Mouse (Mus musculus) neutrophil, adult 5-6 weeks (primary cell): ENCODE results near the gene Saa1. TPM values are rescaled to one million over a fixed set of nuclear protein-coding genes. Genes with fewer than 3 reads are reported as not detected.
"Not testable (repeated sequence)": the region's sequence is repeated elsewhere in the genome, so short reads cannot be mapped to it uniquely, and the experiment has no call there.

Source experiments
- ATAC-seq: fragments of 151-379, 151-347 bp; 2 replicates; pipeline ENCODE4 v1.8.0; 2017; ENCODE audit warnings: mild to moderate bottlenecking, moderate TSS enrichment; ENCODE audit not compliant: insufficient number of reproducible peaks, poor library complexity, low FRiP score, severe bottlenecking; ENCODE audit errors: extremely low read depth
- total RNA-seq: library from RNA; stranded (forward); fragments of 200-1000 nt; gene quantifications from 2 replicates; pipeline ENCODE4 v1.2.3, GENCODE M21; 2017

The Saa1 gene
- total RNA-seq: not detected in 2 replicates

DNA sequence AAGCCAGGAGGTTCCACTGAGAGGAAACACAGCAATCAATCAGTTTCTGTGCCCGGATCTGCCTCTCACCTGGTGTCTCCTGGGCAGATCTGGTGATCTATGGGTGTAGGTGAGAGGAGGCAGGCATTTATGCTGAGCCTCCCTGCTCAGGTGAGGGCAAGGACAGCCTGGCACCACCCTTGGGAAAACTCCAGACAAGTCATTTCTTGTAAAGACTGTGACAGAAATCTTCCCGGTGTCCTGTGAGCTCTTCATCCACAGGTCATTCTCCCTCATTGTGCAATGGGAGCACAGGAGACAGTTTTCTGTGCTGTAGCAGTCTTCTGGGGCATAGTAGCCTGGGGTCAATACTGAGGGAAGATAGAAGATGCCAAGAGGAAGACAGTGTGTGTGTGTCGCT is at the start of gene Saa1:
Gene Saa1, minus strand, starts transcription at position 101 of the 400 bp plus-strand sequence.
- not testable (repeated sequence) for ATAC-seq

DNA sequence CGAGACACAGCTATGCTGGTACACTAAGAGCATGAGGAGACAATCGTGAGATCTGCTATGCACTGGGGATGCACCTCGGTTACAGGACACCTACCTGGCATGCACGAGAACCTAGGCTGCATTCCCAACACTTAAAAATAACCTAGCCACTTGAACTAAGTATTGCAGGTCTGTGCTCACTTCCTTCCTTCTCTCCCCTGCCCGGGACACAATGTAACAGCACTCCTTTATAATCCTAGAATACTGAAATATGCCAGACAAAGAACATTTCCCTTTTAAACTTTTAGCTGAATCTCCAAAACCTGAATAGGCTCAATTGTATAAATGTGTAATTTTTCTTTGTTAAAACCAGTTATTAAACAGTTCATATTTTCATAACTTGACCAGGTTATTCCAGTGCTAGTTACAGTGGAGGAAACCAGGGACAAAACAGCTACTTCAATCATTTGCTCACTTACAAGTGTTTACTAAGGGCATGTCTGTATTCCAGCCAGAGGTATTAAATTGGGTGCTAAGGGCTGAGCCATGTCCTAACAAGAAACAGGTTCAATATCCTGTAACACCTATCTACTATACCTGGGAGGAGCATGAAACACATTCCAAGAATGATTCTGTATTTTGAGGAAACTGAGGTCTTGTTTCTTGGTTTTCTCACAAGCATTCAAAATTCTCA is 46.5 kb upstream of the Saa1 start:
- ATAC-seq: no peak

DNA sequence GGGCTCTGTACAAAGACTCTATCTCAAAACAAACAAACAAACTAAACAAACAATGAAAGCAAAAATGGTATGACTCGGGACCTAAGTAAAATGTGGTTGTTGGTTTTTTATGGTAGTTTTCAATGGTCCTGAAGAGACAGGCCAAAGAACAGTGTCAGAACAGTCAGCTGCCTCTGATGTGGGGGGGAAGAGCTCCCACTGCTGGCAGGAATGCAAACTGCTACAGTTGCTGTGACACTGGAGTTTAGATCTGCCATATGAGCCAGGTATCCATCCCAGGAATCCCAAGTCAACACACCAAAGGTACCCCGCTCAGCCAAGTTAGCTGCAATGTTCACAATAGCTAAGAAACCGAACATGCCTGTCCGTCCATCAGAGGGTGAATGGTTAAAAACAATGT is 27.9 kb upstream of the Saa1 start:
- ATAC-seq: peak; percentile 51; the same call in 1 of the 2 replicates

DNA sequence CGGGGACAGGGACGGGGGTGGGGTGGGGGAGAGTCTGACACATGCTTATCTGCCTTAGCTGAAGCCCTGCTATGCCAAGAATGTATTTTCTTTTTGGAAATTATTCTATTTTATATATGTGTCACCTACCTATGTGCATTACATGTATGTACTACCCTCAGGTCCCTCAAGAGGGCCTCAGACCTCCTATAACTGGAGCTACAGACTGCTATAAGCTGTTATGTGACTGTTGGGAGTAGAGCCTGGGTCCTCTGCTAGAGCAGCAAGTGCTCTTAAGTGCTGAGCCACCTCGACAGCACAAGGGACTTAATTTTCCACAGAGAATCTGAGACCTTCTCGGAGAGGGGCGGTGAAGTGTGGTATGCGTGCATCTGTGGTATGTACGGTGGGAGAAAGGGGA is 25.7 kb upstream of the Saa1 start:
- ATAC-seq: no peak

DNA sequence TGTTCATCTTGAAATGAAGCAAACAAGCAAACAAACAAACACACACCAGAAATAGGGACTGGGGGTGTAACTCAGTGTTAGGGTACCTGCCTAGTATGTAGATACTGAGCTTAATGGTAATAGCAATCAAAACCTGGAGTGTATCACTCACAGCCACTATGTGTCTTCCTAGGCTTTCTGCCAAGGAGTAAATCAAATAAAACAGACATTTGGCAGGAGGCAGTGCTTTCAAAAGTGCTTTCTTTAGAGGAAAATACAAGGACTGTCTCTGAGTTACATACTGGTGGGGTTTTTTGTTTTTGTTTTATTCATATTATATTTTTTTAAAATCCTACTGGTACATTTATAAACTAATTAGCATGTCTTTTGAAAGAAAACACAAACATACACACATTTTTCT is 24.6 kb upstream of the Saa1 start:
- no peak for ATAC-seq

DNA sequence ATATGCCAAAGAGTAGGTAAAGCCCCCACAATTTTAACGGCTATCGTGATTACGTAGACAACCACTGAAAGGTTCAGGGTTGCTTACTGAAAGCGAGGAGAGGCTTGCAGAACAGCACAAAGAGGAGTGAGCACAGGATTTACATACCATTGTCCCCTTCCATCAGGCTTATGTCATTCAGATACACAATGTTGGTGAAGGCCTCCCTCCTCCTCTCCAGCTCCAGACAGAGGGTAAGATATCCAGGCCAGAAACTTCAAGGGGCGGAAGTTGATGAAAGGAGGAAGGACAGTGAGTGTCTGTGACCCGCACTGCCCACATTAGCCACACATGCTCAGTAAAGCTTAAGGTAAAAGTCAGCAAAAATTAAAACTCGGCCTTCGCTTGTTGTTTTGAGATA is 21.9 kb upstream of the Saa1 start:
- ATAC-seq: no peak

DNA sequence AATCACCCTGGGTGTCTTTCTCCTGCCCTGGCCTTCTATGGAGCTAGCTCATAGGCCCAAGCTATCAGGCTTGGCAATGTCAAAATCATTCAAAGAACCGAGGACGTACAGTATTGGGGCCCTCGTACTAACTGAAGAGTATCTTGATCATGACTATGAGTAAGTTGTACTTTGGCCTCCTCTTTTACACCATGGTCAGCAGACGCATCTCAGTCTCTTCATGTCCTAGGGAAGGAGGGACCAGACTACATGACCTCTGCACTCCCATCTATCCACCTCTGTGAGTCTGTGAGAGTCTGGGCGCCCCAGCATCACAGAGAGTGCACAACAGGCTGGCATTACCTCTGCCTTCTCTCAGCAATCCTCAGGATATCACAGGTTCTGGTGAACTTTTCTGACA is 19.8 kb upstream of the Saa1 start:
- no peak for ATAC-seq

DNA sequence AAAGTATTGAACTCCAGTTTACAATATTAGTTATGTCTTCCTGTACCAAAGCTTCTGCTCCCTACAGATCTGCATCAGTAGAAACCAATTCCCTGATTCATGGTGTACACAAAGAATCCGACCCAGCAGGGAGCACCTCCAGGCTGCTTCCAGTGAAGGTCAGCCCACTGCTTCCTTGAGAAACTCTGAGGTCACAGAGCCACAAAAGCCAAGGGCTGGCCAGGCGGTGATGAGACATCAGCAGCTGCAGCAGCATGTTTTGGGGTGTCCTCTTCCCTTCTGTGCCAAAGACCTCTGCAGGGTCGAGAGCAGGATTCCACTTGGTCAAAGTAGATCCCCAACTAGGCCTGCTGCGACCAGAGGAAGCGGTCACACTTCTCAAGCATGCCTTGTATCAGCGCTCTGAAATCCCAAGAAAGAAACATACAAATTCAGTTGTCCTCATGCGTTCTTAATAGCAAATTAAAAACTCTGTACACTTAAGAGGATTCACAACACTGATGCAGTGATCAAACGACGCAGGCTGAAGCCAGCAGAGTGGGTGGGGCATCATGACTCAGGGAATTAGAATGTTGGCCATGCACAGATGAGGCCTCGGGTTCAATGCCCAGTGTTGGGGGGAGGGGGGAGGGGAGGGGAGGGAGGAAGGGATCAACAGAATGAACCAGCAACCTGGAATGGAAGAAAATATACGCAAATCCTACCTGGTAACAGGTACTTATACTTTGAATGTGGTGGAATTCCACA is 18.4 kb upstream of the Saa1 start:
- ATAC-seq: no peak

DNA sequence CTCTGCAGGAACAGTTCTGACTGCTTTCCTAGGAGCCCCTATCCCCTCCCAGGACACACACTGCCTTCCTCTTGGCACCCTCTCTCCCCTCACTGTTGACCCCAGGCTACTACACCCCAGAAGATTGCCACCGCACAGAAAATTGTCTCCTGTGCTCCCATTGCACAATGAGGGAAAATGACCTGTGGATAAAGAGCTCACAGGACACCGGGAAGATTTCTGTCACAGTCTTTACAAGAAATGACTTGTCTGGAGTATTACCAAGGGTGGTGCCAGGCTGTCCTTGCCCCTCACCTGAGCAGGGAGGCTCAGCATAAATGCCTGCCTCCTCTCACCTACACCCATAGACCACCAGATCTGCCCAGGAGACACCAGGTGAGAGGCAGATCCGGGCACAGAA is 8.7 kb upstream of the Saa1 start, which contains the start of gene Saa2:
Gene Saa2, plus strand, starts transcription at position 301 of the 400 bp plus-strand sequence.
- no peak for ATAC-seq

DNA sequence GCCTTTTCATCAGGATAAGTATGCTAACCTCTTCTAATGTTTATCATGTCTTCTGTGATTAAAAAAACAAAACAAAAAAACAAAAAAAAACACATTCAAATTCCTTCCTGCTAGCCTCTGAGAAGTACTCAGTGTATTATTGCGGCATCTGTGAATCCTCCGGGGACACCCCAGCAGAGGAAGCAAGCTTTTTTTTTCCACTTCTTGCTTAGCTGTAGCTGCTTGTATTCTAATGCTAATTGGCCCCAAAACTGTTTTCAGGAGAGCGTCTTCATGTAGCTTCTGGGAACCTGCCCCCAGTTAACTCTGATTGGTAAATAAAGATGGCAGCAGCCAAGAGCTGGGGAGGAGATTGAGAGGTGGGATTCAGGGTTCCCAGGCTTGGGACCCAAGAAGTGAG is 5.7 kb upstream of the Saa1 start:
- no peak for ATAC-seq

DNA sequence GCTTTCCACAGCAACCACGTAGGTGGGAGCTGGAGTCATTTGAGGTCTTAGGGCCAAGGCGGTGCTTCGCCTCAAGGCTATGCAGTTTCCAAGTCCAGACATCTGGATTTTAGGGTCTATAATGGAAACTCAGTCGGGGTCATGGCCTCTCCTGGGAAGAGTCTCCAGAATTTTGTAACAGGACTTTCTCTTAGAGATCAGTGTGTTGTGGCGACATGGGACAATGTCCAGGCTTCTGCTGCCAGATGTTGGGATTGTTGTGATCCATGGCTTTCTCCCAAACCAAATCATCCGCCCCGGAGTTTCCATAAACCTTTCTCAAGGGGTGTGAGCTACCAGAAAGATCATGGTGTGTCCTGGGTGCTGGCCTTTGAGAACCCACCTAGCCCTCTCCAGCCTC is 3.6 kb upstream of the Saa1 start:
- ATAC-seq: no peak

DNA sequence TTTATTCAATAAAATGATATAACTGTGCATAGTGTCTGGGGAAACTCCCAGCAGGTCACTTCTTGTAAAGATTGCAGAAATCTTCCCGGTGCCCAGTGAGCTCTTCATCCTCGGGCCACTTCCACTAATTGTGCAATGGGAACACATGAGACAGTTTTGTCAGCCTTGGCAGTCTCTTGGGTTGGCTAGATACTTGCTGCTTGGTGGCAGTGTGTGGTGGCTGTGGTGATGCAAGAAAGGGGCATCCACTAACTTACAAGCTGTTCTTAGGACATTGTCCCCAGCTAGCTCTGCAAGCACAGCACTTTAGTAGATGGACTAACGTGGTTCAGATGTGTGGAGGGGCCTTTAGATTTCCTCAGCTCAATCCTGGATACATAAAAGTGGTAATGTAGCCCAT is 3.0 kb upstream of the Saa1 start:
- ATAC-seq: no peak

DNA sequence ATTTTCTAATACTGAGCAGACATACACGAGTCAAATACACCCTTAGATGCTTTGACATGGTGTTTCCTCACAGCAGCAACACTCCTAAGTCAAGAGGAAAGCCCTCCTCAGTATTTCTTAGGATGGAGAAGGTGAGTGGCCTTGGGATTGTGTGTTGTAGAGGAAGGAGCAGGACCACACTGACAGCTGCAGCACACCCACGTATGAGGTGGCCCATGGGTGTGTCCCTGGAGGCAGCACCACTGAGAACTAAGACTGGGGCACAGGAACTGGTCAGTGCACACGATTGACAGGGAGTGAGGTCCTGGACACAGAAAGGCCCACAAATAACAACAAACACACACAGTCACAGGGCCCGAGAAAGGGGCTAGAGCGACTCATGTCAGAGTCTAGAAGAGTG is 2.7 kb downstream of the Saa1 start:
- not testable (repeated sequence) for ATAC-seq

DNA sequence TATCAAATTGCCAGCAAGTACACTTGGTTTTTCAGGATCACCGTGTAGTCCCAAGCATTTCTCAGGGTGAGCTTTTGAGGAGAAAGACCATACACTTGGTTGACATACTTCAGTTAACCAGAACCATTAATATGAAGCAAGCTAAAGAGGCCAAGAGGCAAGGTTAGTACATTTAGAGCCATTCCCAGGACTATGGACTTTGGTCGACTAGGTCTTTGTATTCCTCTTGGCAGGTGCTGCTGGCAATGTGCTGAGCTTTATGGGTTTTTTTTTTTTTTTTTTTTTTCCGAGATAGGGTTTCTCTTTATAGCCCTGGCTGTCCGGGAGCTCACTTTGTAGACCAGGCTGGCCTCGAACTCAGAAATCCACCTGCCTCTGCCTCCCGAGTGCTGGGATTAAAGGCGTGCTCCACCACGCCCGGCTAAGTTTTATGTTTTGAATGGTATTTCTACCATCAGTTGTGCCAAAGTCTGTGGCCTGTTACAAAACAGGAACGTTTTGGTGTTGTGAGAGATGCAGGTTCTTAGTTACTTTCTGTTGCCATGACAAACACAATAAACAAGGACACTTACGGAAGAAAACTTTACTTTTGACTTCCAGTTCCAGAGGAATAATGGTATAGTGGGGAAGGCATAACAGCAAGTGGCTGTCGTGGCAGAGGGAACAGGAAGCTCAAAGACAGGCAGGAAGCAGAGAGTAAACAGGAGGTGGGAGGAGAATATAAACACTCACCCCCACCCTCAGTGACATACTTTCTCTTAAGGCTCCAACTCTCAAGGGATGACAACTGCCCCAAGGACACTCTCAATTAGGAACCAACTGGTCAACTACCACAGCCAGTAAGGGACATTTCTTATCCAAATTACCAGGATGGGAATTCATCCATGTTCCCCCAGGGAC is 4.0 kb downstream of the Saa1 start:
- no peak for ATAC-seq

DNA sequence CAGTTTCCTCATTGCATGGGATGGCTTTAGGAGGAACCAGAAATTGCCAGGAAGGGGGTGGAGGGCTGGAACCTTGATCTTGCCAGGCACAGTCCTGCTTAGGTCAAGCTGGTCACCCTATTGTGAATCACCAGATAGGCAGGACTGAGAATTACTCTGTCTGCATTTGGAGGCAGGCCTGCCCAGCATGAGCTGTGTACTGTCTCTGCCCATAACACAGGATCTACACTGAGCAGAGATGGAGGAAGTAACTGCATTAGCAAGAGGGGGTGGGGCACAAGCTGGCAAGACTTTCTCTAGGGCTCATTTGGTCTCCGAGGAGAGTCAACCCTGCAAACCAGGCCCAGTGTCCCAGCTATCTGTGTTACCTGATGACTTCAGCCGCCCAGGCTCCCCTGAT is 7.8 kb downstream of the Saa1 start:
- ATAC-seq: no peak

DNA sequence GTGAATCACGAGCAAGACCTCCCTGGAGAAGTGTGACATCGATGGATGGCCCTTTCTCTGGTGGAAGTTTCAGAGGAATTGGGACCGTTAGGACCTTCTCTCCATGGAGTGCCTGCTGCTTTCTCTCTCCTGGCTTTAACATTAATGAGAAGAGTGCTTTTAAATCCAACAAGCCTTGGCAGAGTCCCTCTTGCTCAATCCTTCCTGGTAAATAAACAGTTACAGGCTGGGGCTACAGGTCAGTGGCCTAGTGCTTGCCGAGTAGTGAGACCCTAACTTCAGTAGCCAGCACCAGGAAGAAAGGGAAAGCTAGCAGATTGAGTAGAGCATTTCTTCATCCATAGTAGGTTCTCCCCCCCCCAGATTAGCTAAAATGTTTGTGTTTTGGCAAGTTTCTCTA is 10.3 kb downstream of the Saa1 start, which contains the start of gene Saa4:
Gene Saa4, minus strand, starts transcription at position 146 of the 400 bp plus-strand sequence.
- ATAC-seq: no peak

DNA sequence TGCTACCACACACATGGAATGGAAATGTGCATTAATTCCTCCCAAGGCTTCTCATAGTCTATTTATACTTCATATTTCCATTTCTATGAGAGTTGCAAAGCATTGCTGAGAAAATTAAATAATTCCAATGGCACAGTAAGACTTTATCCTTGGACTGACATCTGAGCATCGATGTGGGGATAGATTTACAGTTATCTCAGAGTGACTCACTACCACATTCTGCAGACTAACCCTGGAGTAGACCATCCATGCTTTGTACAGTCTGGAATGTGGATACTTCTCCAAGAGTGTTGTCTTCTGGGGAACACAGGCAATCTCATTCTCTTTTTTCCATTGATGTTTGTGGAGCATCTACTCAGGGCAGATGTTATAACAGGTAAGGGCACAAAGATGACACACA is 15.2 kb downstream of the Saa1 start:
- no peak for ATAC-seq

DNA sequence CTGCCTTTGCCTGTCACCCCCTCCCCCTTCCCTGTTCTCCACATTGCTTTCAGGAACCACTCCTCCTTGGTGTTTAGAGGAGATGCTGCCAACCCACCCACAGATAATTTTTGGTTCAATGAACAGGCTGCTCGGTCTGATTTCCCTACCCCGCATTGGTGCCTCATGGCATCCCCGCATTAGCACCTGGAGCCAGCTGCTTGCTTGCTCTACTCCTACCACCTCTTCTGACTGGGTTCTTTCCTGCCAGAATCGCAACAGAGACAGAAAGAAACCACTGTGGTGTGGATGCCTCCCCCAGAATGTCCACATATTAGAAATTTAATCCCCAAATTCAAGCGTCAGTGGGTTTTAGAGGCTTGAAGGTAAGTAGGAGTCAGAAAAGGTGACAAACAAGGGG is 18.4 kb downstream of the Saa1 start:
- ATAC-seq: no peak

DNA sequence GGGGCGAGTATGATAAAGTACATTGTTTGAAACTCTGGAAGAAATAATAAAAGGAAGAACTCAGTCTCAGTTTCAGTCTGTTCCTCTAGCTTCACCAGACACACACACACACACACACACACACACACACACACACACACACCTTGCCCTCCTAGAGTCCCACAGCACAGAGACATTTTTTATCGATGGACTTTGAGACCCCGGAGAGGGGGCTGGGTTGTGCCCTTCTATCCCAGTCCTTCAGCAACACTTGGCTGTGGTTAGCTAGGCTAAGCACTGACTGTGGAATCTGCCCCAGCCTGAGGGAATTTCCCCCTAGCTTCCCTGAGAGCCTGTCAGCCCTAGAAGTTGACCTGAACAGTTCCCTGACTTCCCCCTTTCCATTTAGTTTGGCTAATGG is 18.9 kb downstream of the Saa1 start:
- ATAC-seq: no peak

DNA sequence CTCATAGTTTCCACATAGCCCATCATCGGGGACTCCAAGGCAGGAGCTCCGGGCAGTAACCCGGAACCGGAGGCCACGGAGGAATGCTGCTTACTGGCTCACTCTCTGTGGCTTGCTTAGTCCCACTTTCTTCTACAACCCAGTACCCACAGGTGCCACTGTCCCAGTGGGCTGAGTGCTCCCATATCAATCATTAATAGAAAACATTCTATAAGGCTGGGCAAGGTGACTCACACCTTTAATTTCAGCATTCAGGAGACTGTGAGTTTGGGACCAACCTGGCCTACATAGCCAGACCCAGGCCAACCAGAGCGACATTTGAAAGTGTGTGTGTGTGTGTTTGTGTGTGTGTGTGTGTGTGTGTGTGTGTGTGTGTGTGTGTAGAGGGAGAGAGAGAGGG is 19.4 kb downstream of the Saa1 start:
- no peak for ATAC-seq
